Mouse (Mus musculus) macrophage (primary cell): Measurements from ENCODE around the gene Olfr294. TPM values are rescaled to one million over a fixed set of nuclear protein-coding genes. Genes with fewer than 3 reads are reported as not detected.

Experiments
- H3K27ac ChIP-seq: fragments of 350-480 bp; formaldehyde crosslinking; 2 replicates; pipeline ENCODE4 v1.9.0; 2021
- H3K36me3 ChIP-seq: fragments of 350-480 bp; formaldehyde crosslinking; 2 replicates; pipeline ENCODE4 v1.9.0; 2021; ENCODE audit errors: inconsistent target
- H3K4me3 ChIP-seq: fragments of 350-480 bp; formaldehyde crosslinking; 2 replicates; pipeline ENCODE4 v1.9.0; 2021; ENCODE audit errors: inconsistent target
- H3K79me2 ChIP-seq: fragments of 350-480 bp; formaldehyde crosslinking; 2 replicates; pipeline ENCODE4 v1.9.0; 2021; ENCODE audit errors: inconsistent target
- WGBS: methylation state at CpG from one replicate; pipeline ENCODE4 v1.1.7; 2026; ENCODE audit warnings: inconsistent platforms; ENCODE audit not compliant: missing documents; 5-methylcytosine and 5-hydroxymethylcytosine counted together
- polyA plus RNA-seq: library from polyadenylated mRNA; stranded (reverse); fragments of 250-400 nt; gene quantifications from 3 replicates; pipeline ENCODE4 v1.2.4, GENCODE M21; 2018; ENCODE audit warnings: inconsistent platforms
- total RNA-seq, 78 experiments: library from RNA; depleted of rRNA; stranded (reverse); fragments of 250-400 nt; gene quantifications; 1 replicate in 9 of 78; 2 replicates in 24 of 78; 3 replicates in 43 of 78; 4 replicates in 2 of 78; pipeline ENCODE4 v1.2.4; 2018; ENCODE audit warnings: inconsistent platforms in 56 of 78

The Olfr294 gene
- not detected for total RNA-seq (2018; cell fraction: chromatin; rRNA removed)
- total RNA-seq (2018; cell fraction: cytosol; rRNA removed): not detected
- total RNA-seq (2018; cell fraction: nucleus; rRNA removed): not detected
- polyA plus RNA-seq: not detected in 3 replicates

DNA sequence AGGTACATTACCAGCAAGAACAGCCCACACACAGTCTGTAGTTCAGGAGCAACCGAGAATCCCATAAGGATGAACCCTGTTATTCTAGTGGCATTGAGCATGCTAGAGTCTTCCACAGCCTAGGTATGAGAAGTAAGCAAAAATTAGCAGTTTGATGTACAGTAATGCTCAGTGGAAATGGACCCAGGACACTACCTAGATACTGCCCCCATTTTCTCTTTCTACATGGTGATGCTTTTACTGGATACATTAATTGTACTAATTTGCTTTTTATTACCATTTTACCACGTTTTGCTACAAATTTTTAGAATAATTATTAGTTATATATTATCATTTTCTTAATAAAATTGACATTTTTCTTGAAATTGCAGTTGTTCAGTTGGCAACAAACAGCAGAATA is at the start of gene Olfr294:
Gene Olfr294 (minus strand): TSS at position 101 of the 400 bp plus-strand sequence.
- Histone ChIP-seq H3K79me2 (no peaks in the 10 kb centered on the region), H3K36me3 (no peaks in the 10 kb centered on the region), H3K4me3 (no peak within 1 kb of the TSS), H3K27ac (no peak within 1 kb of the TSS)
- 48% methylated on average over 2 of the region's 2 CpGs for WGBS

DNA sequence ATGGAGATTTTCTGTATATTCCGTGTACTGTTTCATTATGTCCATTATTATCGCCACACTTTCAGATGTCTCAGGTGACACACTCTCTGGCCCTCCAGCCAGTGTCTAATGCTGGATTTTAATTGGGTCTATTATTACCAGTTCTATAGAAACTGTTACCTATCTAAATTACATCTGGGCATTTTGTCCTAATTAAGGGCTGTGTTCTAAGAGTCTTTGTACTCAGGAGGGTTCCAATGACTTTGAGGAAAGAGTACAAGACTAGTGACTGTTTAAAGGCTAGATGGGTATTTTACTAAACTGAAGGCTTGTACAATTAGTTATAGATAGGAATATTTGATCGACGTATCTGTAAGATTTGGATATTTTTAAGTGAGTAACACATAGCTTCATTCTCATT is 32.3 kb upstream of the Olfr294 start, which contains the start of gene Olfr293:
Gene Olfr293 (plus strand): TSS at position 301 of the 400 bp plus-strand sequence.
- no peaks in the 10 kb centered on the region for H3K79me2 ChIP-seq
- H3K36me3 ChIP-seq: no peaks in the 10 kb centered on the region
- H3K4me3 ChIP-seq: no peak within 1 kb of the TSS
- no peak within 1 kb of the TSS for H3K27ac ChIP-seq
- 94% methylated on average over 4 of the region's 4 CpGs for WGBS

DNA sequence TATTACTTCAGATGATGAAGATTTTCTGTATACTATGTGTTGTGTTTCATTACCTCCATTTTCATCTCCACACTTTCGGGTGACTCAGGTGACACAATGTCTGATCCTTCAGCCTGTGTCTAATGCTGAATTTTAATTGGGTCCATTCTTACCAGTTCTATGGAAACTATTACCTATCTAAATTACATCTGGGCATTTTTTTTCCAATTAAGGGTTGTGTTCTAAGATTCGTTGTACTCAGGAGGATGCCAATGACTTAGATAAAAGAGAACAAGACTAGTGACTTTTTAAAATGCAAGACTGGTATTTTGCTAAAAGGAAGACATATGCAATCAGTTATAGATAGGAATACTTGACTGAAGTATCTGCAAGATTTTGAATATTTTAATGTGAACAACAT is 32.9 kb downstream of the Olfr294 start, which contains the start of gene Olfr295:
Gene Olfr295 (plus strand): TSS at position 301 of the 400 bp plus-strand sequence.
- H3K79me2 ChIP-seq: no peaks in the 10 kb centered on the region
- 100% methylated on average over 2 of the region's 2 CpGs for WGBS
- no peak within 1 kb of the TSS for H3K27ac ChIP-seq
- H3K36me3 ChIP-seq: no peaks in the 10 kb centered on the region
- H3K4me3 ChIP-seq: no peak within 1 kb of the TSS

Other genes with a start within 250 kb of the Olfr294 start
- not detected in 3 replicates for gene Olfr305, start 249.7 kb downstream of the Olfr294 start, polyA plus RNA-seq
- not detected in 3 replicates for gene Olfr304, start 230.0 kb downstream of the Olfr294 start, polyA plus RNA-seq
- gene Olfr303, start 218.9 kb downstream of the Olfr294 start, polyA plus RNA-seq: not detected in 3 replicates
- not detected in 3 replicates for gene Olfr301, start 212.8 kb downstream of the Olfr294 start, polyA plus RNA-seq
- not detected in 3 replicates for gene Olfr299, start 156.7 kb downstream of the Olfr294 start, polyA plus RNA-seq
- gene Olfr298, start 124.2 kb downstream of the Olfr294 start, polyA plus RNA-seq: not detected in 3 replicates
- not detected in 3 replicates for gene Olfr297, start 96.7 kb downstream of the Olfr294 start, polyA plus RNA-seq
- not detected in 3 replicates for gene Olfr295, start 32.8 kb downstream of the Olfr294 start, polyA plus RNA-seq
- not detected in 3 replicates for gene Olfr293, start 32.4 kb upstream of the Olfr294 start, polyA plus RNA-seq
- not detected in 3 replicates for gene Olfr292, start 71.7 kb upstream of the Olfr294 start, polyA plus RNA-seq
- not detected in 3 replicates for gene Folh1, start 159.3 kb upstream of the Olfr294 start, polyA plus RNA-seq
- not detected in 3 replicates for gene Vmn2r77, start 178.4 kb upstream of the Olfr294 start, polyA plus RNA-seq